Mouse (Mus musculus) forebrain, embryonic 14.5 days (tissue): ENCODE data around the gene Terf2ip. TPM values are rescaled to one million over a fixed set of nuclear protein-coding genes. Genes with fewer than 3 reads are reported as not detected.

Source experiments
- ATAC-seq: fragments of 200-750 bp; cut with Nextera tagmentation; 2 replicates; pipeline ENCODE4 v1.8.0; 2017; ENCODE audit warnings: mild to moderate bottlenecking, moderate library complexity
- DNase-seq: peaks from one replicate; pipeline ENCODE4 v3.0.0-alpha.2; 2015; ENCODE audit warnings: low spot score
- H3K27ac ChIP-seq: fragments of 300-500 bp; sonication (generic); 2 replicates; pipeline ENCODE4 v1.5.1; 2014; ENCODE audit warnings: low read depth, mild to moderate bottlenecking, control low read depth, low read length, moderate library complexity
- H3K27me3 ChIP-seq: fragments of 300-500 bp; sonication (generic); replicated peaks from 2 replicates; pipeline ENCODE4 v1.6.1; 2014; ENCODE audit warnings: low read length, control low read depth, mixed read lengths; ENCODE audit not compliant: control insufficient read depth, insufficient read depth
- H3K36me3 ChIP-seq: fragments of 300-500 bp; sonication (generic); 2 replicates; pipeline ENCODE4 v1.6.1; 2014; ENCODE audit warnings: low read length, control low read depth; ENCODE audit not compliant: control insufficient read depth, insufficient read depth
- H3K4me1 ChIP-seq: fragments of 300-500 bp; sonication (generic); 2 replicates; pipeline ENCODE4 v1.6.1; 2014; ENCODE audit warnings: antibody characterized with exemption, low read length, control low read depth; ENCODE audit not compliant: control insufficient read depth, insufficient read depth
- H3K4me2 ChIP-seq: fragments of 300-500 bp; sonication (generic); 2 replicates; pipeline ENCODE4 v1.6.1; 2014; ENCODE audit warnings: mild to moderate bottlenecking, control low read depth, low read length
- H3K4me3 ChIP-seq: fragments of 300-500 bp; sonication (generic); 2 replicates; pipeline ENCODE4 v1.5.1; 2014; ENCODE audit warnings: low read depth, low read length, control low read depth
- H3K9ac ChIP-seq: fragments of 300-500 bp; sonication (generic); 2 replicates; pipeline ENCODE4 v1.6.1; 2014; ENCODE audit warnings: mild to moderate bottlenecking, low read length, control low read depth, moderate library complexity
- H3K9me3 ChIP-seq: fragments of 300-500 bp; sonication (generic); replicated peaks from 2 replicates; pipeline ENCODE4 v1.6.1; 2016; ENCODE audit warnings: low read length, control low read depth, mixed read lengths; ENCODE audit not compliant: control insufficient read depth
- WGBS: fragments of 180-500 bp; shearing (Covaris S2); extraction: QIAGEN DNeasy Blood & Tissue Kit; methylation state at CpG from one replicate; pipeline ENCODE4 v1.1.7; 2014; 5-methylcytosine and 5-hydroxymethylcytosine counted together
- polyA plus RNA-seq: library from polyadenylated mRNA; unstranded; fragments of >200 nt; fragmentation: Nextera tagmentation; extraction: Ambion mirVana; gene quantifications from 2 replicates; pipeline ENCODE4 v1.2.1, GENCODE M21; 2014

Terf2ip gene
- polyA plus RNA-seq, 1 experiment from 2014 or later, result 22.6 TPM

DNA sequence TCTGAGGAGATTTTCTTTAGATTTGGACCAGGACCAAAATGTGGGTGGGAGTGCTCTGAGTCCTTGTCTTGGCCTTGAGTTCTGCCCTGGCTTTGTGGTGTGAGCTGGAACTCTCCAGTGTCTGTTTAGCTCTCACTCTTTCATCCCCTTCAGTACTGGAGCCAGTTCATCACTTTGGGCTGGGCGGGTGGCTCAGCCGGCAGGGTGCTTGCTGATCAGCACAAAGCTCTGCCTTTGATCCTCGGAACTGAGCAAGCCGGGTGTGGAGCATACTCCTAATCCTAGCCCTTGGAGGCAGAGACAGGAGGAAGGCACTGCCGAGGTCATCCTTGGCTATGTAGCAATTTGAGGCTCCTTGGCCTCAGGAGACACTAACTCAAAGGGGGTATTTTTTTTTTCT is 42.2 kb upstream of the Terf2ip start:
- no peak for ATAC-seq
- no peak for DNase-seq

DNA sequence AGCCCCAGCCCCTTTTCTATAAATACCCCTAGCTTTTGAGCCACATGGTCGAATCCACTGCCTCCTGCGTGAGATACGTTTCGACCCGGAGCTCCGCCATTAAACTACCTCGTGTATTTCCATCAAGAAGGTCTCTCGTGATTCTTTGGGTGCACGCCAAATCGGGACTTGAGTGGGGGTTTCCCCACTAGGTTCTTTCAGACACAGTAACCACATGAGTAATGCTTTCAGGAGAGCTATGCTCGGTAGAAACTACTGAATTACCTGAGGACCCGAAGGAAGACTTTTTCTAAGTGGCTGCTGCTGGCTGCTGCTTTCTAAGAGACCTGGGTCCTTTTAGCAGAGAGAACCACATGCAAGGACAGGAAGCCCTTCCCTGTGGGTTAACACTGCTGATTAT is 37.1 kb upstream of the Terf2ip start:
- Histone ChIP-seq H3K9me3 (no peaks in the 10 kb centered on the region), H3K9ac (no peak overlapping the region), H3K4me2 (no peak overlapping the region), H3K4me1 (no peaks in the 10 kb centered on the region), H3K27me3 (no peaks in the 10 kb centered on the region), H3K27ac (no peak overlapping the region), H3K4me3 (no peak overlapping the region), H3K36me3 (peaks cover 27% of the 10 kb centered on the region)
- DNase-seq (no peak), ATAC-seq (no peak)
- WGBS, result 96% methylated on average over 12 of the region's 12 CpGs

More for the DNA sequence above, 42.2 kb upstream of the Terf2ip start:
- 15% methylated on average over 5 of the region's 5 CpGs for WGBS
- Histone ChIP-seq H3K9ac (no peak overlapping the region), H3K4me2 (no peak overlapping the region), H3K36me3 (peaks cover 14% of the 10 kb centered on the region), H3K9me3 (no peaks in the 10 kb centered on the region), H3K27ac (no peak overlapping the region), H3K27me3 (no peaks in the 10 kb centered on the region), H3K4me3 (no peak overlapping the region), H3K4me1 (no peaks in the 10 kb centered on the region)

DNA sequence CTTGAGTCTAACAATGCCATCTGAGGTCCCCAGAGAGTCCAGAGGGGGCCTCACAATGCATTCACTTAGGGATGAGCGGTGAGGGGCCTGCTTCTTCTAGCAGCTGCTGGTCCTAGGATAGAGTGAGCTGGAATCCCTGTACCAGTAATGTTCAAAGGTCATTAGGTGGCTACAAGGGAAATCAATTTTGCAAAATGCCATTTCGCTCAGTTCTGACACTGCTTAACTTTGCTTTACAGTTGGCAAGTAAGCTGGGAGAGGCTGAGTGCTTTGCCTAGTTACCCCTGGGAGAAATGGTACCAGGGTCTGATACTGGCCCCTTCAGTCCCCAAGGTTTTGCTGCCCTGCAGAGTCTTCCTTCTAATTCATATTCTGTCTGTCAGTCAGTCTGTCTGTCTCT is 35.5 kb upstream of the Terf2ip start:
- Histone ChIP-seq H3K4me1 (no peaks in the 10 kb centered on the region), H3K36me3 (peaks cover 31% of the 10 kb centered on the region), H3K4me2 (no peak overlapping the region), H3K9ac (no peak overlapping the region), H3K9me3 (no peaks in the 10 kb centered on the region), H3K4me3 (no peak overlapping the region), H3K27me3 (no peaks in the 10 kb centered on the region), H3K27ac (no peak overlapping the region)
- ATAC-seq (no peak), DNase-seq (no peak)
- WGBS, result 93% methylated on average over 2 of the region's 2 CpGs

DNA sequence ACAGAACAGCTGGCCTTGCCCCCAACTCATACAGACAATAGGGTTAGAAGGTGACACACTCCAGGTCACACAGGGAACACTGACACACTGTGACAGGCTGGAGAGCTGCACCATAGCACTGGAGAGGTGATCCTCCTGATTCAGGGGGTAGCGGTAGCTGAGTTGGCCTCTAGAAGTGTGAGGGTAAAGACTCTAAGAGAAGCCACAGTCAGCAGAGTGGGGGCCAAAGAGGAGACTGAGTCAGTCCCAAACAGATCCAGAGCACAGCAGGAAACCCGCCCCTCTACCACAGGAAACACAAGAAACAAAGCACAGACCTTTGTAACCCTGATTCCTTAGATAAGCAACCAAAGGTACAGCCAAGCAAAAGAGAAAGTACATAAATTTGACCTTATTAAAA is 34.9 kb upstream of the Terf2ip start:
- Histone ChIP-seq H3K27ac (no peak overlapping the region), H3K9ac (no peak overlapping the region), H3K4me2 (no peak overlapping the region), H3K36me3 (peaks cover 31% of the 10 kb centered on the region), H3K27me3 (no peaks in the 10 kb centered on the region), H3K4me1 (no peaks in the 10 kb centered on the region), H3K9me3 (no peaks in the 10 kb centered on the region), H3K4me3 (no peak overlapping the region)
- DNase-seq (no peak), ATAC-seq (no peak)
- WGBS, result 95% methylated on average over 2 of the region's 2 CpGs

DNA sequence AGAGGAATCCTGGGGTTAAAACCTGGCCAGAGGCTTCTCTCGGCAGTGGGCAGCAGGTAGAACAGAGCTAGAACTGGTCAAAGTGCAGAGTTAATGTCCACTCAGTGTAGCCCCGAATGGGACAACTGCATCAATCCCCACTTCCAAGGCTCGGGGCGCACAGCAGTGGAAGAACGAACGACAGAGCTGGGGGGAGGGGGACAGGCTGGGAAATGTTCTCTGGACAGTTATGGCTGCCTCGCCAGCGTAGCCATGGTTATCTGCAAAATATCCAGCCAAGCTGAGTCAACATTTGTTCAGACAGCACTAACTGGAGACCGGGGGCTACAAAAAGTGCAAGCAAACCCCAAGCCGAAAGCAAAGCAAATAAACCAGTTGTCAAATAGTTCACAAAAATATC is 33.1 kb upstream of the Terf2ip start:
- Histone ChIP-seq H3K9ac (no peak overlapping the region), H3K4me3 (no peak overlapping the region), H3K36me3 (peaks cover 35% of the 10 kb centered on the region), H3K27me3 (no peaks in the 10 kb centered on the region), H3K9me3 (no peaks in the 10 kb centered on the region), H3K27ac (no peak overlapping the region), H3K4me1 (no peaks in the 10 kb centered on the region), H3K4me2 (no peak overlapping the region)
- no peak for DNase-seq
- WGBS, result 83% methylated on average over 10 of the region's 10 CpGs
- no peak for ATAC-seq

DNA sequence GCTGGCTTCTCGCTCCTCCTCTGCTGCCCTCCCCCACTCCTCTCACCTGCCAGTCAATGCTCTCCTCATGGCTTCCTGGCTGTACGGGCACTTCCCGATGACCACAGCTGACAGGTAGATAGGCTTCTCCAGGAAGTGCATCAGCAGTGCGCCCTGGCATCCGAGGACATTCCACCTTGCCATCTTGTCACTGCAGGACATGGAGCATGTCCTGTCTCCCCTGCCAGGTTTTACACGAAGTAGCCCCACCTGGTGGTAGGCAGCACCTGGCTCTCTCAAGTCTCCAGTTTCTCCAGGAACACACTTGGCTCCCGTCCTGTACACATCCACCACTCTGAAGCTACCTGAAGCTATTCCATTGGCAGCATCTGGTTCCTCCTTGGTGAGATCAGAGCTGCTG is 29.1 kb upstream of the Terf2ip start:
- WGBS, result 81% methylated on average over 7 of the region's 7 CpGs
- DNase-seq (no peak), ATAC-seq (no peak)
- Histone ChIP-seq H3K36me3 (peaks cover 47% of the 10 kb centered on the region; the same call in 1 of the 2 replicates), H3K4me2 (no peak overlapping the region), H3K27ac (no peak overlapping the region), H3K9me3 (no peaks in the 10 kb centered on the region), H3K4me1 (no peaks in the 10 kb centered on the region), H3K9ac (no peak overlapping the region), H3K27me3 (no peaks in the 10 kb centered on the region), H3K4me3 (no peak overlapping the region)

DNA sequence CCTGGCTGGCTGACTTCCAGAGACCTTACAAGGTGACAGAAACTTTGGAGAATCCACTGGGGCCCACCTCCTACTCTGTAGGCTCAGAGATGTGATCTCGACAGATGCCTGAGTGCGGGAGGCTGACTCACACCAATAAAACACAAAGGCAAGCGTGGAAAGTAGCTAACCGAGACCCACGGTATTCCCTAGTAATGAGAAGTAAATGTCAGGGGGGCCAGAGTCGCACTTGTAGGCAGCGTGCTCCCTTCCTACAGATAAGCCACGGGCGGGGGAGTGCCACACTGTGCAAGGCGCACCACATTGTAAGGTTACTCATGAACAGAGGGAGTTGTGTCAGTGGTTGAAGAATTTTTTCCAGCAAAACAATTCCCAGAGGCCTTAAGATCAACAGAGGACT is 26.7 kb upstream of the Terf2ip start:
- H3K27ac ChIP-seq, result no peak overlapping the region
- H3K36me3 ChIP-seq, result peaks cover 50% of the 10 kb centered on the region; the same call in 1 of the 2 replicates

DNA sequence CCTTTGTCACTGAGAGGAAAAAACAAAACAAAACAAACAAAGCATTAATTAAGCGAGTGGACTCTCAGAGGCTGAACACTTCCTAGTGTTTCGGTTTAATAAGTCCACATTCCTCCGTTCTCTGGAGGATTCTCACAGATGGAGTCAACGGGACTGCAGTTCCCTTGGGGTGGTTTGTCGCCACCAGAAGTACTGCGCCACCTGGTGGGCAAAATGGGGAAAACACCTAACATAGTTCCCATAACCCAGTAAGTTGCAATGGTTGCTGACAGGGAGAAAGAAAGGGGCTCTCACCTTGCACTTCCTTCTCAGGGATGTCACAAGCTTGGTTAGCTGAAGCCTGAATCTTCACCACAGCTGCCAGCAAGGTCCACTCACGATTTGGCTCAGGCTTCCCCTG is 21.3 kb upstream of the Terf2ip start:
- ATAC-seq, result 0 out of 2 replicates have a peak, but pooled peaks have one; percentile 35

More for the DNA sequence above, 26.7 kb upstream of the Terf2ip start:
- Histone ChIP-seq H3K4me3 (no peak overlapping the region), H3K4me1 (no peaks in the 10 kb centered on the region), H3K27me3 (no peaks in the 10 kb centered on the region), H3K4me2 (no peak overlapping the region), H3K9me3 (no peaks in the 10 kb centered on the region), H3K9ac (no peak overlapping the region)
- DNase-seq (no peak), ATAC-seq (no peak)
- WGBS, result 92% methylated on average over 10 of the region's 10 CpGs

DNA sequence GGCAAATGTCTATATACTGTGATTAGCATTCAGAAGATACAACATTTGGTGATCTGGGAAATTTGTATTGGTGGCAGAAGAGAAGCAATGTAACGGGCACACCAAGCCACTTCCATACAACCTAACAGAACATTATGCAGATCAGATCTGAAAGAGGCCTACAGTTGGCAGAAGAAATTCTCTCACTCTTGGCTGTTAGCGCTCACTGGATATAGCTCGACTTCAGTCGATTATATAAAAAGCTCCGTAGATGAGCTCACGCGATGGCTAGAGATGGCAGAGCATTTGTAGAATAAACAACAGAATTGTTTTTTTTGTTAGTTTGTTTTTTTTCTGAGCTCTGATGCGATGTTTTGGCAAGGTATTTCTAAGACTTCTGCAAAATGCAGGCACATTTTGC is 19.9 kb upstream of the Terf2ip start:
- 56% methylated on average over 8 of the region's 8 CpGs for WGBS
- Histone ChIP-seq H3K4me1 (peaks cover 5% of the 10 kb centered on the region), H3K4me3 (peak overlapping the region; percentile 58), H3K36me3 (peaks cover 56% of the 10 kb centered on the region), H3K4me2 (peak overlapping the region; percentile 77), H3K27me3 (no peaks in the 10 kb centered on the region), H3K9me3 (no peaks in the 10 kb centered on the region), H3K9ac (peak overlapping the region; percentile 69), H3K27ac (no peak overlapping the region)
- no peak for ATAC-seq
- DNase-seq, result no peak

More for the DNA sequence above, 21.3 kb upstream of the Terf2ip start:
- Histone ChIP-seq H3K4me3 (no peak overlapping the region), H3K9ac (no peak overlapping the region), H3K27me3 (no peaks in the 10 kb centered on the region), H3K36me3 (peaks cover 51% of the 10 kb centered on the region), H3K27ac (no peak overlapping the region), H3K9me3 (no peaks in the 10 kb centered on the region), H3K4me1 (peaks cover 5% of the 10 kb centered on the region), H3K4me2 (no peak overlapping the region)
- DNase-seq, result peak; percentile 86
- 14% methylated on average over 7 of the region's 7 CpGs for WGBS
